Mouse (Mus musculus) testis, postnatal 10 days (tissue): Measurements from ENCODE around the gene Zranb3.
"Not testable (repeated sequence)": the region's sequence is repeated elsewhere in the genome, so short reads cannot be mapped to it uniquely, and the experiment has no call there.

Experiments
- DNase-seq: peaks from one replicate; pipeline ENCODE4 v3.0.0; 2021; ENCODE audit warnings: low spot score

Gene Zranb3

GRCm38 (mm10) chr1:128060655-128061344, 42.0 kb downstream of the Zranb3 start:
- DNase-seq, result no peak

- no peak for DNase-seq
These were observed 44.2 kb downstream of the Zranb3 start for GRCm38 (mm10) chr1:128058625-128059024.

- no peak for DNase-seq
These were observed 45.6 kb downstream of the Zranb3 start for GRCm38 (mm10) chr1:128057269-128057668.

- no peak for DNase-seq
These were observed 55.9 kb downstream of the Zranb3 start for GRCm38 (mm10) chr1:128046920-128047319.

- no peak for DNase-seq
These were observed 56.4 kb downstream of the Zranb3 start for GRCm38 (mm10) chr1:128046455-128046854.

- no peak for DNase-seq
These were observed 58.7 kb downstream of the Zranb3 start for GRCm38 (mm10) chr1:128044181-128044580.

GRCm38 (mm10) chr1:128036296-128036695, 66.6 kb downstream of the Zranb3 start:
- DNase-seq, result no peak

GRCm38 (mm10) chr1:128032123-128032522, 70.7 kb downstream of the Zranb3 start:
- DNase-seq, result no peak

- DNase-seq, result no peak
These were observed 71.3 kb downstream of the Zranb3 start for GRCm38 (mm10) chr1:128031524-128031923.

- DNase-seq, result no peak
These were observed 78.3 kb downstream of the Zranb3 start for GRCm38 (mm10) chr1:128024363-128025114.

- no peak for DNase-seq
These were observed 82.7 kb downstream of the Zranb3 start for GRCm38 (mm10) chr1:128020001-128020770.

GRCm38 (mm10) chr1:128016035-128016492, 86.8 kb downstream of the Zranb3 start:
- DNase-seq, result no peak

- DNase-seq, result no peak
These were observed 89.0 kb downstream of the Zranb3 start for GRCm38 (mm10) chr1:128013698-128014386.

GRCm38 (mm10) chr1:128009751-128010150, 93.1 kb downstream of the Zranb3 start:
- DNase-seq, result no peak

GRCm38 (mm10) chr1:128006042-128006600, 96.7 kb downstream of the Zranb3 start:
- not testable (repeated sequence) for DNase-seq

- DNase-seq, result no peak
These were observed 98.5 kb downstream of the Zranb3 start for GRCm38 (mm10) chr1:128004371-128004720.

- DNase-seq, result no peak
These were observed 99.0 kb downstream of the Zranb3 start for GRCm38 (mm10) chr1:128003712-128004370.

GRCm38 (mm10) chr1:128002159-128002558, 100.7 kb downstream of the Zranb3 start:
- no peak for DNase-seq

GRCm38 (mm10) chr1:128000931-128001330, 101.9 kb downstream of the Zranb3 start:
- not testable (repeated sequence) for DNase-seq

- no peak for DNase-seq
These were observed 109.0 kb downstream of the Zranb3 start for GRCm38 (mm10) chr1:127993892-127994291.
